Mouse (Mus musculus): ENCODE data around the gene Ntf5. TPM values are rescaled to one million over a fixed set of nuclear protein-coding genes. Genes with fewer than 3 reads are reported as not detected.

Ntf5 gene
- 0.60 TPM for polyA plus RNA-seq (2017; shearing (Covaris generic))

GRCm38 (mm10) chr7:45413113-45413863 lies at the start of gene Ntf5:
Gene Ntf5 (plus strand): TSS chr7:45413695.

GRCm38 (mm10) chr7:45366652-45367019 lies 46.9 kb upstream of the Ntf5 start, which contains the start of gene Ppfia3:
Gene Ppfia3 (minus strand): TSS chr7:45367019.

GRCm38 (mm10) chr7:45370475-45371311 lies 42.8 kb upstream of the Ntf5 start, which contains the start of gene Lin7b:
Gene Lin7b (minus strand): TSS chr7:45370583.

GRCm38 (mm10) chr7:45395578-45396336 lies 17.7 kb upstream of the Ntf5 start, which contains the start of gene Snrnp70:
Gene Snrnp70 (minus strand): TSS chr7:45395742.

GRCm38 (mm10) chr7:45405091-45406075 lies 8.1 kb upstream of the Ntf5 start, which contains the start of gene Kcna7:
Gene Kcna7 (plus strand): TSS chr7:45405653.

GRCm38 (mm10) chr7:45420615-45420919 lies 7.1 kb downstream of the Ntf5 start, which contains the start of gene Lhb:
Gene Lhb (plus strand): TSS chr7:45420820.

GRCm38 (mm10) chr7:45434203-45435015 lies 20.9 kb downstream of the Ntf5 start, which contains the start of gene Gys1:
Gene Gys1 (plus strand): TSS chr7:45434844.

GRCm38 (mm10) chr7:45437521-45438276 lies 24.2 kb downstream of the Ntf5 start, which contains the start of gene Ruvbl2:
Gene Ruvbl2 (minus strand): TSS chr7:45438096.

GRCm38 (mm10) chr7:45459564-45460140 lies 46.2 kb downstream of the Ntf5 start, which contains the start of gene Ftl1:
Gene Ftl1 (minus strand): TSS chr7:45459884.

GRCm38 (mm10) chr7:45466283-45467089 lies 53.0 kb downstream of the Ntf5 start, which contains the start of gene Bax:
Gene Bax (minus strand): TSS chr7:45466898.

Other genes starting within 250 kb of the Ntf5 start
- gene Slc17a7, start 249.7 kb upstream of the Ntf5 start, polyA plus RNA-seq (2017; shearing (Covaris generic)) = not detected
- gene Gfy, start 234.1 kb upstream of the Ntf5 start, polyA plus RNA-seq (2017; shearing (Covaris generic)) = not detected
- not detected for gene Pth2, start 232.7 kb upstream of the Ntf5 start, polyA plus RNA-seq (2017; shearing (Covaris generic))
- gene Ccdc155, start 208.8 kb upstream of the Ntf5 start, polyA plus RNA-seq (2017; shearing (Covaris generic)) = 0.95 TPM
- 66.4 TPM for gene Dkkl1, start 201.5 kb upstream of the Ntf5 start, polyA plus RNA-seq (2017; shearing (Covaris generic))
- 1.7 TPM for gene Tead2, start 197.9 kb upstream of the Ntf5 start, polyA plus RNA-seq (2017; shearing (Covaris generic))
- gene Cd37, start 174.6 kb upstream of the Ntf5 start, polyA plus RNA-seq (2017; shearing (Covaris generic)) = 386 TPM
- gene Slc6a16, start 172.6 kb upstream of the Ntf5 start, polyA plus RNA-seq (2017; shearing (Covaris generic)) = not detected
- gene Slc6a21, start 136.2 kb upstream of the Ntf5 start, polyA plus RNA-seq (2017; shearing (Covaris generic)) = 0.93 TPM
- gene Trpm4, start 79.9 kb upstream of the Ntf5 start, polyA plus RNA-seq (2017; shearing (Covaris generic)) = 5.0 TPM
- not detected for gene Hrc, start 78.4 kb upstream of the Ntf5 start, polyA plus RNA-seq (2017; shearing (Covaris generic))
- 0.12 TPM for gene Ppfia3, start 46.7 kb upstream of the Ntf5 start, polyA plus RNA-seq (2017; shearing (Covaris generic))
- gene Lin7b, start 43.1 kb upstream of the Ntf5 start, polyA plus RNA-seq (2017; shearing (Covaris generic)) = not detected
- gene Snrnp70, start 18.0 kb upstream of the Ntf5 start, polyA plus RNA-seq (2017; shearing (Covaris generic)) = 211 TPM
- not detected for gene Kcna7, start 8.0 kb upstream of the Ntf5 start, polyA plus RNA-seq (2017; shearing (Covaris generic))
- not detected for gene Lhb, start 7.1 kb downstream of the Ntf5 start, polyA plus RNA-seq (2017; shearing (Covaris generic))
- gene Gys1, start 21.1 kb downstream of the Ntf5 start, polyA plus RNA-seq (2017; shearing (Covaris generic)) = 3.2 TPM
- 32.3 TPM for gene Ruvbl2, start 24.4 kb downstream of the Ntf5 start, polyA plus RNA-seq (2017; shearing (Covaris generic))
- 2,366 TPM for gene Ftl1, start 46.2 kb downstream of the Ntf5 start, polyA plus RNA-seq (2017; shearing (Covaris generic))
- 236 TPM for gene Bax, start 53.2 kb downstream of the Ntf5 start, polyA plus RNA-seq (2017; shearing (Covaris generic))
- 1.3 TPM for gene Tulp2, start 68.2 kb downstream of the Ntf5 start, polyA plus RNA-seq (2017; shearing (Covaris generic))
- gene Gm45808, start 73.1 kb downstream of the Ntf5 start, polyA plus RNA-seq (2017; shearing (Covaris generic)) = 0.89 TPM
- 0.80 TPM for gene Dhdh, start 75.1 kb downstream of the Ntf5 start, polyA plus RNA-seq (2017; shearing (Covaris generic))
- 218 TPM for gene Nucb1, start 96.7 kb downstream of the Ntf5 start, polyA plus RNA-seq (2017; shearing (Covaris generic))
- 751 TPM for gene Ppp1r15a, start 112.6 kb downstream of the Ntf5 start, polyA plus RNA-seq (2017; shearing (Covaris generic))
- 1.3 TPM for gene Plekha4, start 112.6 kb downstream of the Ntf5 start, polyA plus RNA-seq (2017; shearing (Covaris generic))
- gene Hsd17b14, start 141.2 kb downstream of the Ntf5 start, polyA plus RNA-seq (2017; shearing (Covaris generic)) = 2.0 TPM
- gene Bcat2, start 156.5 kb downstream of the Ntf5 start, polyA plus RNA-seq (2017; shearing (Covaris generic)) = 38.0 TPM
- gene Fgf21, start 201.8 kb downstream of the Ntf5 start, polyA plus RNA-seq (2017; shearing (Covaris generic)) = not detected
- gene Fut1, start 203.6 kb downstream of the Ntf5 start, polyA plus RNA-seq (2017; shearing (Covaris generic)) = 1.2 TPM
- not detected for gene Izumo1, start 208.1 kb downstream of the Ntf5 start, polyA plus RNA-seq (2017; shearing (Covaris generic))
- not detected for gene Rasip1, start 213.8 kb downstream of the Ntf5 start, polyA plus RNA-seq (2017; shearing (Covaris generic))
- 1.1 TPM for gene Mamstr, start 226.3 kb downstream of the Ntf5 start, polyA plus RNA-seq (2017; shearing (Covaris generic))

Data from effector memory CD4-positive, alpha-beta T cell, adult 7 months (primary cell).